Mouse (Mus musculus) left cerebral cortex, adult 8-10 months (tissue): ENCODE data around the gene Slc4a10. TPM values are rescaled to one million over a fixed set of nuclear protein-coding genes. Genes with fewer than 3 reads are reported as not detected.

ENCODE experiments used
- DNase-seq, 2 experiments: peaks; one replicate each; pipeline ENCODE4 v3.0.0; 2022; ENCODE audit warnings: low spot score in 2 of 2
- total RNA-seq, 4 experiments: library from RNA; stranded (reverse); gene quantifications; 2 replicates each; pipeline ENCODE4 v1.2.4; 2022

Gene Slc4a10
- total RNA-seq, 4 experiments from 2014 or later = 195 to 217 (median 211) TPM

DNA sequence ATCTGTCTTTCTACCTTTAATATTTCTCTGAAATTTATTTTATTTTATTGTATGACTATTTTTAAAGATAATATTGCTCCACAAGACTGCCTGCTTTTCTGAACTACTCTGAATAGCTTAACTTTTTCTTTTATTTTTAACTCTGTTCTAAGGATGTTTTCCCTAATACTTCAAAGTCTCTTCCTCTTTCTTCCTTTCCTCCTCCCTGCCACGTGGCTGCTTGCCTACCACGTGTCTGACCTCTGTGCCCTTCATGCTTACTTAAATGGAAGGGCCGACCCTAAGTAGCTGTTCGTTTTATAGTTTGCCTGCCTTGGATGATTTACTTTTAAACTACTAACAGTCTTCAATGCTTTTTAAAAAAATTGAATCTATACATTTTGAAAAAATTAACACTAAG, 225.6 kb downstream of the Slc4a10 start:
- no peak for DNase-seq

DNA sequence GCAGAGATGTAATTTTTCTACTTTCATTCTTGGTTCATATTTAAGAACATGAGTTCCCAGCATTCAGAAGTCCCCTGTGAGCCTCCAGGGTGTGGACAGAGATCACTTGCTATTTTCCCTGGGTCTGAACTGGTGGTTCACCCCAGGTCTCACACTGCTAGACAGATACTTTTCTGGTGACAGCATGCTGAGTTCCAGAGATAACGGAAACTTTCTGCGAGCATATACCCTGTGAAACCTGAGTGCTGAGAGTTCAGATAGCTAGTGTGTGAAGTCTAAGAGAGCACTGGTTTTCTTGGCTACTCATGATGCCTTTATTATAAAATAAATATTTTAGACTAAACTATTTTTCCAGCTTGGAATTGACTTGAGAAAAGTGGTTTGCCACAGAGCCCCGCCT, 232.5 kb downstream of the Slc4a10 start:
- DNase-seq = no peak

DNA sequence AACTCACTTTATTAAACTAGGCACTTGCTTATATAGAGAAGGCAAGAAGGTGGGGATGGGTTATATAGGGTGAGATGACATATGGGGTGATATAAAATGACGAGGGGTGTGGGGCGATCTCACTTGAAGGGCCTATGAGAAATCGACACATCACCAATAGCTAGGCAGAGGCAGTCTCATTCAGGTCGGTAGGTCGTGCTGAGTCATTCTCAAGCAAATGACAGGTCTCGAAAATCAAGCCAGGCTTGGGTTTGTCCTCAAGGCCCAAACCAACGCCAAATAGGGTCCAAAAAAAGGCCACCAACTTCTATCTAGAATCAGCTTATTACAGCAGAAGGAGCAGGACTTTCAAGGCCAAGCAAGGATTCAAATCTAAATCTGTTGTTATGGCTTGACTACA, 233.5 kb downstream of the Slc4a10 start:
- DNase-seq = no peak

DNA sequence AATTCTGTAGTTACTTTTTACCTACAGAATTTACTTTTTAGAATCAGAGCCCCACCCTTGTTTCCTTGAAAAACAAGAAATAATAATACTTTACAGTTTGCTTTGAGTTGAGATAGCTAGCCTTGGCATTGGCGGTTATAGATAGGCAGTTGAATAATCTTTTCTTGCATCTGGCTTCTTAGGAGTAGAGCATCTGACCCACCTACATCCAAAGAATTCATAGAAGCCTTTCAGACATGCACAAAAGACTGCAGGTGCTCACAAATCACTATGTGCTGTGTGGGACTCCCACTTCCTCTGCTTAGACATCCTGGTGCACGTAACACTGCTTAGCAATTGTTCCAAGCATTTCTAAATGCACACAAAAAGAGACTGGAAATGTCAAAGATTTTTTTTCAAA, 238.8 kb downstream of the Slc4a10 start:
- no peak for DNase-seq

DNA sequence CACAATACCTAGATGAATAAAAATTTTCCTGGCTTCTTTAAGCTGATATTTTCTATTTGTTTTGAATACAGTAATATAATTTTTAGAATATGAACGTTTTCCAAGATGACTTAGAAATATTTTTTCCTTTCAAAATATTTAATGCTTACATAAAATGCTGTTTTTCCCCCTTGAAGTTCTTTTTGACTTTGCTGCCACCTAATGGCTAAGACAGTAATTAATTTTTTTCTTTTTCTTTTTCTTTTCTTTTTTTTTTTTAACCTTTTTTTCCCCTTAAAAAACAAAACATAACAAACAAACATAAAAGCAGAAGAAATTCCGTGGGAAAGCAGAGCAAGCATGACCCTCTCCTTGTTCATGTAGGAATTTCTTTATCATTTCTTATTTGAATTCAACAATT, 239.6 kb downstream of the Slc4a10 start:
- no peak for DNase-seq

DNA sequence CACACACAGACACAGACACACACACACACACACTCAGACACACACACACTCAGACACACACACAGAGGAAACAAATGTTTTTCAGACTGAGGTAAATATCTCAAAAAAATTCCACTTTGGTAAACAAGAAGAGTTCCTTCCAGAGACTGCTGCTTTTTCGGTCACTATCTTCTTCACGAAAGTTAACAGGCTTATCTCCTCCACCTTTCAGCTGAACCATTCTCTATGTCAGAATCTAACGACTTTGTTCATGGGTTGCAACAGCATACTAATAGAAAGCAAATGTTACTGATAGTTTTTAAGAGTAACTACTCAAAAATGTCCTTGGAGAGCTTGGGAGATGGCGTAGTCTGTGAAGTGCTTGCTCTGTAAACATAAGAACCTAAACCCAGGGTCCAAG, 241.3 kb downstream of the Slc4a10 start:
- no peak for DNase-seq

DNA sequence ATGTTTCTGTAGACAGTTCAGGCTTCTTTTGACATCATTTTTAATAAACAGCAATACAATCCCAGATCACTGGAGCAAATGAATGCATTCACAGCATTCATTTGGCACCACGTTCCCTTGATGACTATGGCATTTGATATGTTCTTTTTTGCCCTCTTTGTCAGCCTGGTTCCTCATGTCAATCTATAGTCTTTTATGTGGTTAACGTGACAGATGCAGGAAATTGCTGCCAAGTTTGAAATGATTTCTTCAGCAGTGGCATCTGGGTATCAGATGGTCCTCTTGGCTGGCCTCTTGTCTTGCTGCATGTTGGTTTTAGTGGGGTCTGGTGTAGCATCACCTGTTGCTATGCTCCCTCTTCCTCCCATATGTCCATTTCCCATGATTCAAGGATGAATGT, 247.6 kb downstream of the Slc4a10 start:
- DNase-seq = no peak

DNA sequence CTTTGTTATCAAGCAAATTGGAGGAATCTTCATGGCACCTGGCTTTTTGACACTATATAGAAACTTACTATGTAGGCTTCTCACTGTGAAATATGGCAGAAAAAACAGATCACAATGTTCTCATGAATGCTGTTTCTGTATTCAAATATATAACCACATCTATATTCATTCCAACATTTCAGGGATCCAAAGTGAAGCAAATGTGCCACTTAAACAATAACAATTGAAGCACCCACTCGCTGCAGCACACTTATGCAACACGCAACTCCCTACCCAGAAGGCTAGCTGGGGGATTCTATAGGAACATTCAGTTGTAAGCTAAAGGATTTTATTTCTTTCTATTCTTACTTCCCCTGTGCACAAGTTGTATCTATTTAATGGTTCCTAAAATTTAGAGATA, 255.5 kb downstream of the Slc4a10 start:
- DNase-seq = no peak

DNA sequence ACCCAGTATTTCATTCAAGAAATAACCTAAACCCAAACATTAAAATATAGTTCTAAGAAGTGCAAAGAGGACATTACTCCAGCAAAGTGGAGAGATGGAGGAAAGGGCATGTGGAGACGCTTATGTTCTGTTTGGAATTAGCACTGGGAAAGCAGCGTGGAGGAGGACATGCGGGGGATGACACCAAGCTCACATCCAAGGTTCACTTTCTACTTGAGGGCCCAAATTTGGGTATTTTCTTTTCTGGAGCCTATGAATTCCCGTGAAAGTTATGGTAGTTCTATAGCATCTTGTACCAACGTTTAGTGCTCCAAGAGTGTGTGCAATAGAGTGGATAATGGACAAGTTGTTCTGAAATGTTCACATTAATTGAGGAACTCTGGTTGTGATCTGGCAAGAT, 260.7 kb downstream of the Slc4a10 start:
- no peak for DNase-seq

DNA sequence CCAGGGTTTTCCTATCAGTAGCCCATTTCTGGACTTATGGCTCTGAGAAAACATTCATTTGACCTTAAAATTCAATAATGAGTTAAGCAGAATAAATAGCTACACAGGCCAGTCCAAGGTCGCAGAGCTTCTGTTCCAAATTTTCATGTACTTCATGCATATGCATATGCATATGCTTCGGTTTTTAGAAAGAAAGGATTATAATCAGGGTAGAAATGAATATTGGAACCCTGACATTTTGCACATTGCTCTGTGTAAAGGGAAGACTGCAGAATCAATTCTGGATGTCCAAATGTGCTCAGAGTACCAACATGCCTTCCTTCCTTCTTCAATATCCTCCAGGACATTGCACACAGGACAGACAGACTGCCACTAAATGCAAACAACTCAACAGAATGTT, 261.2 kb downstream of the Slc4a10 start:
- no peak for DNase-seq

DNA sequence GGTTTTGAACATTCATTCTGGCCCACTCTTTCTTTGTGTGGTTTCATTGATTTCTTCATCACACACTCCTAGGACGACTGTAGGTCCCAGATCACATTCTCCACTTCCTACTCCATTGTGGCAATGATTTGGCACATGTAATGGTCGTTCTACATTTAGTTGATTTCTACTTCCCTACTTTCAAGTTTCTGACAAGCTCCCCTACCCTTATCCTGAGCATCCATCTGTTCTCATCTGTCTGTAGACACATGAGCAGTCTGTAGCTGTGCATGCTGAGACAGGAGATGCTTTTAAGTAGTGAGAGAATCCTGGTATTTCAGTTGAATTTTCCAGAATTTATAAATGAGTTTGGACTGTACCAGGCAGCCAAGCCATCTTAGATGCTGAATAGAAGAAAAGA, 270.7 kb downstream of the Slc4a10 start:
- no peak for DNase-seq

DNA sequence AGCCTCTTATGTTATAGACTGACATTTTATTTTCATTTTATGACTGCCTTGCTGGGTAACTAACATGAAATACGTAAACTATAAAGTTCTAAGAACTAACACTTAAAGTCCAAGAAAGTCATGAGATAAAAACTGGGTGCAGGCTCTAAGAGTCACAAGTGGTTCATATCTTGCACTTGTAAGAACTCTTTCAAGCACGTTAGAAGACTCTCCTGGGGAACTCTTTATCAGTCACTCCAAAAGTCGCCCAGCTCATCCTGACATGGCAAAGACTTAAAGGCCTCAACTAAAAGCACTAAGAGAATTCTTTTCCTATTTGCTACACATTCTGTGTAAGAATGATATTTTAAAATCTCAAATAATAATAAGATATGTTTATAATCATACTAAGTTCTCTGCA, 273.2 kb downstream of the Slc4a10 start:
- DNase-seq = no peak

DNA sequence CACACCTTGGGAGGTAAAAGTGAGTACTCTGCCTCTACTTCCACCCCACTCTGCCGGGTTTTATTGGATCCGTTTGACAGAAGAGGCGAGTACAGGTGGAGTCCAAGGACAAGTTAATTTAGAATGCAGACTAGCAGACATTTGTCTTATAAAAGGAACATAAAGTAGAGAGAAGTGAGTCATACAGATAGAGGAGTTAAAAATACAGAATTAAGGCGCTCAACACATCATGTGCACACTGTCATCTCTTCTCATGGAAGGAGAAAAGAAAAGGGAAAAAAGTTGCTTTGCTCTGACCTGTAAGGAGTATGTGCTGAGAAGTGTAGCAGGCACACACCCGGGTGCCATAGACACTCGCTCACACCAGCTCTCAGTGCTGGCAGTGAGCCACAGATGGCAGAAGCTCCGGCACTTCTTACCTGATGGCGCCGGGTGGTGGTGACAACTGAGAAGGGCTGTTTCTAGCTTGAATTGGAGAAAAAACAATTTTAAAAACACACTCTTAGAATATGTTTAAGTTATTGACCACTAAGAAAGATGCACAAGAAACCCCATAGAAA, 276.9 kb downstream of the Slc4a10 start:
- DNase-seq = peak in 1 of 2 experiments; percentile 50

DNA sequence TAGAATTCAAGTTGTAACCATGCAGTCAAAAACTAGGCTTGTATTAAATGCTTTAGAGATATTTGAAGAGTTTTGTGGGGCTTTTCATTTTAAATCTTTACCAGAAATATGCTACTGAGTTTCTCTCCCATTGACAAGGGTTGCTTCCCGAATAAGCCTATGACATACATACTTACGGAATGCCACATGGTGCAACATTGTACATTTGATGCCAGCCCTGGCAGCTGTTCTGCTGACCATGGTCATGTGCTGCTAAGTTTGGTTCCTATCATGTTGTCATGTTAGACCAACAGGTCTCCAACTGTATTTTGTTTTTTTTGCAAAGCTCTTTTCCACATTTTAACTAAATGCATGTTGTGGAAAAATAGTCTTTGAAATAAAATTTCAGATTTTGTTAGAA, 279.1 kb downstream of the Slc4a10 start:
- no peak for DNase-seq

DNA sequence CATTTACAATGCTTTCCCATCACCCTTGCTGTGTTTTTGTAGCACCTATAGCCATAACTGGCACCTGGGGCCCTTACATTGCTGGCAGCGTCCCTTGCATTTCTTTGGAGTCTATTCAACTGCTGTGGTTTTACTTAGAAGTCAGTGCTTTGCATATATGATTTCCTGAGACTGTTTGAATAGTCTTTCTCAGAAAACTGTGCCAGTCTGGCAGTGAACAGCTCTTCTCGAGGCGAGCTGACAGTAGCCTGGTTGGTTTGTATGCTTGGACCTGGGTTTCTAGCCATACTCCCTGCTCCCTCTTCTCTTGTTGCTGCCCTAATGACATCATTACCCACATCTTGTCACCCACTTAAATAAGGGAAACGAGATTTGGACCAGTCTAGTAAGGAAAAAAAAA, 285.7 kb downstream of the Slc4a10 start:
- DNase-seq = no peak

DNA sequence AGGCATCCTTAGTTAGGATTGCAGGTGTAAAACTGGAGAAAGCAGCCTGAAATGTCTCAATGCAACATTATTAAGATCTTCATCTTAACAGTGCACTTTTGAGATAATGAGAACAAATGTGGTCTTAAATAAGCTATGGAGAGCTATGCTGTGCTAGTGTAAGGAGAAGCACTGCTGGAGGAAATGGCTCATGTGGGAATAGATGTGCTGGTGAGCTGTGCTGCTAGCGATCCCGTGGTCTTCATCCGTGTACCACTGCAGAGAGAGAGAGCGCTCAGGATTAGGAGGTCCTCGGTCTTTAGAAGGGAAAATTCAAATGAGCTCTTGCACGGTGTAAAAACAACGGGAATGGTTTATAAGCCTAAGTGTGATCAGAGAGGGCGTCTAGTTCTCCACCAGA, 286.2 kb downstream of the Slc4a10 start:
- DNase-seq = no peak

DNA sequence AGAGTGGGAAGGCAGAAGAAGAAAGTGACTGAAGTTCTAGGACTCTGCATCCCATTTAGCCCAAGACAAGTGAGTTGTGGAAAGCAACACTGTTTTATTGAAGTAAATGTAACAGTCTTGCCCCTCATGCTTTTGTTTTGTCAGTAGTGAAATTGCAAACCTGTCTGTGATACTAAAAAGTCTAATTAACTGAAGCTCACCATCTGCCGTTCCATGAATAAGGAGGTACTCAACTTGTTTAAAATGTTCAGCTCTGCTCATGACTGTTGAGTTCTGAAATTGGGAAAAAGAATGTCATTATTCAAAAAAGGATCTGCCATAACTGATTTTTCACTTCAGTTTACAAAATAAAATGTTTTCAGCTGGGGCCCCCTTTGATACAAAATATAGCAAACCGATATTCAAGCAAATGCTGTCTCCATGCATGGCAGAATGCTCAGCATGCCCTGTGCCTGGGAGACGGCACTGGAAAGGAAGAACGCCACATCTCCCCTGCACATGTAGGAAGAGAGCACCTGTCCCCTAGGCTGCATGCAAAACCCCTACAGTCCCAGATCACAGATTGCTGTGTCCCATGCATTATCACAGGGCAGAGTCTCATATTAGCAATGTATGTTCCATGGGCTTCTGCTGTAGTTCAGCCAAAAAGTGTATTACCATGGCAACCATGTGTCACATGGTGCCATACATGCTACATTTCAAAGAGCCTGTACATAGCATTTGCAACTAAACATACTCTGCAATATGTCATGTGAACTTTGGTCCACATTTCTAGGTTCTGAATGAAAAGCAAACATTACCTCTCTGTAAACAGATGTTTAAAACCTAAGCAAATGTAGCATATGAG, 288.4 kb downstream of the Slc4a10 start:
- DNase-seq = no peak

DNA sequence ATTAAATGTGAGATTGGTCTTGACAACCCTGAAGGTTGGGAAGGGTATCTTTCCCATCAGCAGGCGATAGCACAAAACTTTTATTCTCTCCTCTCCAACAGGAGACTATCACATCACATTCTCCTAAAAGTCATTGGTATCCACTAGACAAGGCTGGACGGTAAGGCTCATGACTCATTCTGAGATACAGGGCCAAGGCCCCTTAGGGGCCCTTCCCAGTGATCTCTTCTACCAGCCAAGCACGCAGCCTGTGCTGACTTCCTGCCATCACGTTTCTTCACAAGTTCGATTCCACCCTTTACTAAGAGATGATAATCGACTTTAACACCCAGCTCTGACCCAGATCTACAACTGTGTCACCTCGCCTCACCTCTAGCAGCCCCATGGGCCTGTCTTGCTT, 290.8 kb downstream of the Slc4a10 start:
- no peak for DNase-seq

DNA sequence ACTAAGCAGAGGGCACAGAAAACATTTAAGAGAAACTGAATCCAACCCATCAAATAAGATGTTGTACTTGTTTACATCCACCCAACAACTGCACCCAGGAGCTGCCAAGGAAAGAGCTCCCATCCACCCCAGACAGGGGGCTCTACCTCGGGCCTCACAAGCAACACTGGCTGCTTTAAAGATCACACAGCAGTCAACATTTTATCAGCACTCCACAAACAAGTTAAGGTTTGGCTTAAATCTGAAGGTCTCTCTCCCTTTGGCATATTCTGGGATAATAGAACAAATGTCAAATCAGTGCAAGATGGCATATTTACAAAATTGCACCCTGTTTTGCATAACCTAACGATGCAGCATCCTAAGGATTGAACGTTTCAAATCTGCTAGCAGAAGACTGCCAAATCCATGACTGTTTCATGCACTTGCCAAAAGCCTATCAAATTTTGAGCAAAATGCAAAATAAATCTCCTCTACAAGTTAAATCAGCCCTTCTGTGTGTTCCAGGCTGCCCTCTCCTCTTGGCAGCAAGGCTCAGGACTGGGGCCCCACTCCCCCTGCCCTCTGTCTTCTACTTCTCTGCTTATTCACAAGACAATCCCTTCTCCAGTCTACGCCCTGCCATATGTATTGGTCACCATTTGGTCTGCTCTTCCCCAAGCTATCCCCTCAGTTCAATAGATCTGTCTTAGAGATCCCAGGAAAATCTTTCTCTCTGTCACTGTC, 293.1 kb downstream of the Slc4a10 start:
- no peak for DNase-seq

DNA sequence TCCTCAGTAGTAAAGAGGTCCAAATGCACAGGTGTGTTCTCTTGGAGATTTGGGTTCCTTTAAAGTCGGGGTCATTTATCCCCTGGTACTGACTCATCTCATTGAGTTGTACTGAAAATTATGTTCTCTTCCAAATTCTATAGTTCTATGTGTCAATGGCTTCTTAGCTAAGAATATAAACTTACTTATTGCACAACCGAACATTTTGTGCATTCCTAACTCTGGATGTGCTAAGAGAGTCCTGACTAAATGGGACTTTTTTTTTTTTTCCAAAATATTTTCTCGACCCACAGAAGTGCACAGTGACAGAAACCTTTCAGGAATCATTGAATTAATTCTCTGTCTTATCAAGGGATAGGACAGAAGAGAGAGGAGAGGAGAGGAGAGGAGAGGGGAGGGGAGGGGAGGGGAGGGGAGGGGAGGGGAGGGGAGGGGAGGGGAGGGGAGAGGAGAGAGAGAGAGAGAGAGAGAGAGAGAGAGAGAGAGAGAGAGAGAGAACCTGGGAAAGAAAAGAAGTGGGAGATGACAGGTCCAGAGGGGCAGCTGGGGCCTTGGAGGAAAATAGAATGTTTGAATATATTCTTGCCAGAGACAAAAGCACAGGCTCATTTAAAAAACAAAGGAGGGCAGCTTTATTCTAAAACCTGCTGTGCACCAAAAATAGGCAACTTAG, 294.9 kb downstream of the Slc4a10 start:
- DNase-seq = no peak

DNA sequence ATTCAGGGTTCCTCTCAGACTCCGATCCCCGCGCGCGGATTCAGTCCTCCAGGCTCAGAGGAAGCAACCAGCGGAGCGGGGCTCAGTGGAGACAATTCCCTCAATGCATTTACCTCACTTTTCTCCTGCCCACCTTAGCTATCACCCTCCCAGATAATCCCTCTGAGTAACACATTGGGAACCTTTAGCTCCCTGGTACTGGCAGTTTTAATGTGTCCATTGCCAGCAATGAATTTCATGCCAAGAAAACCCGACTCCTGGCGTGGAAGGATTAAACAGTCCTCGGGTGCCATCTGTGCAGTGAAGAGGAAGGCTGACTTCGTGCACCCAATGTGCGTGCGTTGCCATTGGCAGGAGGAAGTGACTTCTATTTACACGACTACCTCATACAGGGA, 295.5 kb downstream of the Slc4a10 start:
- peak in 1 of 2 experiments; percentile 65 for DNase-seq

DNA sequence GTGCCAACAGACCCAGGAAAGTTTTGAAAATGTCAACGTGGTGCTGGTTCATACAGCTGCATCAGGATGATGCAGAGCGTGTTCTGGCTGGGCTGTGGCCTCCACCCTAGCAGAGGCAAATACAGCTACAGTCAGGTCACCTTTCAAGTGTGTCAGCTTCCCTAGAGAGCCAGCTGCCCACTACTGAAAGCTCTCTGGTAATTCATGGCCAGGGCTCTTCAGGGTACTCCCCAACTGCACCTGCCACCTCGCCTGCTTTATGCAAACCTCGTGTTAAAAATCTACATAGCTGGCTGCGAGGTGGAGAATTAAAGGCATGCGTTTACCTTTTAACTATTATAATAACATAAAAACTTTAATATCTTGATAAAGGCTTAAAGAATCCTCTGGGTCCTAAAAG, 298.1 kb downstream of the Slc4a10 start:
- no peak for DNase-seq
